Mouse (Mus musculus) lung, embryonic 14.5 days (tissue): ENCODE measurements at regions not wholly inside any gene's neighbourhood (a gene's known extent, or its start where the extent isn't known, plus 50 kb on each side); places are given as distances from the start of the nearest gene placed in this dataset.

ENCODE experiments used
- ATAC-seq: fragments of 200-750 bp; cut with Nextera tagmentation; 2 replicates; pipeline ENCODE4 v1.8.0; 2017; ENCODE audit warnings: mild to moderate bottlenecking, moderate TSS enrichment, moderate library complexity; ENCODE audit not compliant: insufficient read depth
- DNase-seq: peaks from one replicate; pipeline ENCODE4 v3.0.0-alpha.2; 2015
- H3K27ac ChIP-seq: fragments of 300-500 bp; sonication (generic); 2 replicates; pipeline ENCODE4 v1.5.1; 2014; ENCODE audit warnings: low read depth, mild to moderate bottlenecking, moderate library complexity
- H3K27me3 ChIP-seq: fragments of 300-500 bp; sonication (generic); 2 replicates; pipeline ENCODE4 v1.6.1; 2014; ENCODE audit warnings: low read length, control low read depth; ENCODE audit not compliant: insufficient read depth
- H3K36me3 ChIP-seq: fragments of 300-500 bp; sonication (generic); 2 replicates; pipeline ENCODE4 v1.6.1; 2014; ENCODE audit warnings: control low read depth; ENCODE audit not compliant: insufficient read depth
- H3K4me1 ChIP-seq: fragments of 300-500 bp; sonication (generic); 2 replicates; pipeline ENCODE4 v1.6.1; 2014; ENCODE audit warnings: antibody characterized with exemption, control low read depth; ENCODE audit not compliant: insufficient read depth
- H3K4me2 ChIP-seq: fragments of 300-500 bp; sonication (generic); 2 replicates; pipeline ENCODE4 v1.6.1; 2014; ENCODE audit warnings: mild to moderate bottlenecking
- H3K4me3 ChIP-seq: fragments of 300-500 bp; sonication (generic); 2 replicates; pipeline ENCODE4 v1.5.1; 2014; ENCODE audit warnings: low read depth, low read length
- H3K9ac ChIP-seq: fragments of 300-500 bp; sonication (generic); 2 replicates; pipeline ENCODE4 v1.6.1; 2014
- H3K9me3 ChIP-seq: fragments of 300-500 bp; sonication (generic); 2 replicates; pipeline ENCODE4 v1.6.1; 2016; ENCODE audit warnings: low read depth, low read length, control low read depth
- CTCF ChIP-seq: IDR thresholded peaks from 2 replicates; pipeline ENCODE4 v1.5.1; 2016; ENCODE audit warnings: antibody characterized with exemption, low read depth
- WGBS: fragments of 180-500 bp; shearing (Covaris S2); extraction: QIAGEN DNeasy Blood & Tissue Kit; methylation state at CpG from one replicate; pipeline ENCODE4 v1.1.7; 2014; 5-methylcytosine and 5-hydroxymethylcytosine counted together

- Histone ChIP-seq H3K27me3 (no peaks in the 10 kb centered on the region), H3K4me3 (no peak overlapping the region), H3K4me1 (no peaks in the 10 kb centered on the region), H3K27ac (no peak overlapping the region), H3K9me3 (no peaks in the 10 kb centered on the region), H3K9ac (no peak overlapping the region), H3K4me2 (no peak overlapping the region), H3K36me3 (no peaks in the 10 kb centered on the region)
- DNase-seq (peak; percentile 93), ATAC-seq (peak; percentile 87)
- peak; percentile 84 for TF ChIP-seq CTCF
- WGBS, result 5% methylated on average over 2 of the region's 2 CpGs
Measured at GRCm38 (mm10) chr16:49278478-49278877, 221.2 kb downstream of the Myh15 start.

DNA sequence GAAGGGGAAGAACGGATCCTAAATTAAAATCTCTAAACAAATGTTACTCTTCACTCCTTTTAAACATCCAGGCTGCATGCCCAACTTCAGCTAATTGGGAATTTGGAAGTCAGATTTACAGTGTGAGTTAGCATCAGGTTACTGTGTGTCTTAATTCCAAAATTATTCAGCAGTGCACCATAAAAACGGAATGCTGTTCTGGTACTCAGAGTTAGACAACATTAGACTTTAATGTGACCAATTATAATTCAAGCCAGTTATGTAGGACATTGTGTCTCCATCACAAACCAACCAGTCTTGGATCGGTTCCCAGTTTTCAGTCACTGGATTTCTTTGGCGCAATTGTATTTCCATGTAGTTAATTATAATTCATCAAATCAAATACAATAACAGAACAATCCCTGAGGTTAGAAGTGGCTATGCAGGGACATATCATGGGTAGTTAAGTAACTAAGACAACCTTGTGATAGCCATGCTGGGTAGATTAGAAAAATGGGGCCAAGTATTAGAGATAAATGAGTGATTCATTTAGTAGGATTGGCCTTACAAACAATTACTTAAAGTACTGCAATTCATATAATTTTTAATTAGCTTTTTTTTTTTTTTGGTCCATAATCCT lies 230.9 kb downstream of the Myh15 start:
- no peaks in the 10 kb centered on the region for H3K36me3 ChIP-seq
- H3K4me2 ChIP-seq, result no peak overlapping the region
- TF ChIP-seq CTCF, result no peak
- ATAC-seq (no peak), DNase-seq (peak; percentile 18)
- no peak overlapping the region for H3K9ac ChIP-seq
- H3K27ac ChIP-seq, result no peak overlapping the region
- H3K4me3 ChIP-seq, result no peak overlapping the region
- 70% methylated on average over 4 of the region's 4 CpGs for WGBS
- H3K9me3 ChIP-seq, result no peaks in the 10 kb centered on the region
- no peaks in the 10 kb centered on the region for H3K27me3 ChIP-seq
- no peaks in the 10 kb centered on the region for H3K4me1 ChIP-seq

- H3K4me1 ChIP-seq, result no peaks in the 10 kb centered on the region
- DNase-seq (peak; percentile 31), ATAC-seq (peak; percentile 28; the same call in 1 of the 2 replicates)
- no peak overlapping the region for H3K9ac ChIP-seq
- no peaks in the 10 kb centered on the region for H3K9me3 ChIP-seq
- no peak overlapping the region for H3K4me3 ChIP-seq
- TF ChIP-seq CTCF, result no peak
- no peak overlapping the region for H3K4me2 ChIP-seq
- no peak overlapping the region for H3K27ac ChIP-seq
- no peaks in the 10 kb centered on the region for H3K36me3 ChIP-seq
- no peaks in the 10 kb centered on the region for H3K27me3 ChIP-seq
- 78% methylated on average over 10 of the region's 10 CpGs for WGBS
Measured at GRCm38 (mm10) chr16:49289200-49290079, 232.2 kb downstream of the Myh15 start.

DNA sequence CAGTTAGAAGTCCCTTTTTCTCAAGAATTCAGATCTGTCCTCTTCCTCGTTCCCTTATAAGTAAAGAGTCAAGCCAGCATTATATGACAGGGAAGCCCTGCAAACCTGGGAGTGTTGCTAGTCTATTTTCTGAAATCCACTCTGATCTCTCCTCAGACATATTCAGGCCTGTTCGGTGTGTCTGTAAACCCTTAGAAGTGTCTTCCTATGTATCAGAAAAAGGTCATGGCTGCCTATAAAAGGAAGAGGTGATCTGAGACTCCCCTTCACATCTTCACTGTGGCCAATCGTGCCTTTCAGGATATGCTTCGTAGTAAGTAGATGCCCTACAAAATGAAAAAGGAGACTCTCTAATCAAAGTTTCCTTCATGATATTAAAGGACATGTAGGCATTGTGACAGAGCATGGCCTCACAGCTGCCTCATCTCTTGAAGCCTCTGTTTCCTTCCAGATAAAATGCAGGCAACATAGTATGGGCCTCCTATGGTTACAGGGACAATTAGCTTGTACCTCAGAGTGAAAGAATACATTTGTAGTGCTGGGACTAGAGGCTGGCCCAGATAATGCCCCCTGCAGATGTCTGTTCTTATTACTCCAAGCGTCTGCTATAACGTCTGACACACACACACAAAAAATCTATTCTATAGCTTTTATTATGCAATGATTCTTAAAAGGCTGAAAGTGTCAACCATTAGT lies 246.5 kb downstream of the Myh15 start:
- no peaks in the 10 kb centered on the region for H3K4me1 ChIP-seq
- H3K4me2 ChIP-seq, result no peak overlapping the region
- H3K9ac ChIP-seq, result no peak overlapping the region
- WGBS, result 80% methylated on average over 6 of the region's 6 CpGs
- no peak overlapping the region for H3K4me3 ChIP-seq
- H3K36me3 ChIP-seq, result no peaks in the 10 kb centered on the region
- H3K27ac ChIP-seq, result no peak overlapping the region
- H3K27me3 ChIP-seq, result no peaks in the 10 kb centered on the region
- DNase-seq (no peak), ATAC-seq (no peak)
- no peaks in the 10 kb centered on the region for H3K9me3 ChIP-seq
- TF ChIP-seq CTCF, result no peak

- Histone ChIP-seq H3K4me3 (no peak overlapping the region), H3K36me3 (no peaks in the 10 kb centered on the region), H3K27ac (no peak overlapping the region), H3K9ac (no peak overlapping the region), H3K4me2 (no peak overlapping the region), H3K4me1 (no peaks in the 10 kb centered on the region), H3K9me3 (no peaks in the 10 kb centered on the region), H3K27me3 (no peaks in the 10 kb centered on the region)
- ATAC-seq (no peak), DNase-seq (no peak)
- no peak for TF ChIP-seq CTCF
- WGBS, result 66% methylated on average over 2 of the region's 2 CpGs
Measured at GRCm38 (mm10) chr16:49304354-49304753, 247.1 kb downstream of the Myh15 start.

DNA sequence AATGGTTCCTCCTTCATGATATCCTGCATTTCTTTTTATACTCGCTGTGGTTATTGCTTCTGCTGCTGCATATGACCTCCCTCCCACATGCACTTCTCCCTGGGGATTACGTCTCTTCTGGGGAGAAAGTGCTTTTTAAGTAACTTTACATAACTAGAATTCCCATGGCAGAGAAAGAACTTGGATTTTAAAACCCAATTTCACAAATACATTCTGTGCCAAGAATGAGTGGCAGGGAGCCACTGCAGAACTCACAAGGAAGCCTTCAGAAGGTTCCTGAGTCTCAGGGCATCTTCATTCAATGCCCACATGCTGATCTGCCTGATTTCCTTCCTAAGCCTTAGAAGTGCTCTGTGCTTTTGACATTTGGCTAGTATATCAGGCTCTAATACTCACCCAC lies 259.8 kb downstream of the Myh15 start:
- H3K4me3 ChIP-seq, result no peak overlapping the region

More for the DNA sequence above, 259.8 kb downstream of the Myh15 start:
- H3K27ac ChIP-seq, result no peak overlapping the region
- no peaks in the 10 kb centered on the region for H3K36me3 ChIP-seq
- H3K4me1 ChIP-seq, result no peaks in the 10 kb centered on the region
- 67% methylated on average over 2 of the region's 2 CpGs for whole genome bisulfite sequencing
- DNase-seq, result no peak
- no peak overlapping the region for H3K4me2 ChIP-seq
- H3K9ac ChIP-seq, result no peak overlapping the region
- no peak for ATAC-seq
- no peak for TF ChIP-seq CTCF
- no peaks in the 10 kb centered on the region for H3K9me3 ChIP-seq
- H3K27me3 ChIP-seq, result no peaks in the 10 kb centered on the region
